Mouse (Mus musculus) ES-Bruce4 (cell line): ENCODE results near the gene Gse1.

ENCODE experiments used
- CTCF ChIP-seq: IDR thresholded peaks from one replicate; pipeline ENCODE4 v1.8.1; 2011; ENCODE audit warnings: low read depth, low read length
- EP300 ChIP-seq: IDR thresholded peaks from 2 replicates; pipeline ENCODE4 v1.6.1; 2011; ENCODE audit warnings: low read depth, low read length; ENCODE audit not compliant: insufficient read depth
- POLR2A ChIP-seq: IDR thresholded peaks from one replicate; pipeline ENCODE4 v1.8.1; 2011; ENCODE audit warnings: low read length; ENCODE audit not compliant: insufficient read depth

GRCm38 (mm10) chr8:120260677-120261076, 32.4 kb downstream of the Gse1 start:
- TF ChIP-seq CTCF (no peak), EP300 (no peak), POLR2A (no peak)
